Mouse (Mus musculus): ENCODE measurements at regions not wholly inside any gene's neighbourhood (a gene's known extent, or its start where the extent isn't known, plus 50 kb on each side); places are given as distances from the start of the nearest gene placed in this dataset.

GRCm38 (mm10) chr4:28523343-28523742, 289.6 kb upstream of the Epha7 start:
- 73% methylated on average over 8 of the region's 8 CpGs for WGBS
- ATAC-seq (ENCODE audit: borderline replicate concordance, extremely low read depth, low FRiP score, low TSS enrichment), result no peak

DNA sequence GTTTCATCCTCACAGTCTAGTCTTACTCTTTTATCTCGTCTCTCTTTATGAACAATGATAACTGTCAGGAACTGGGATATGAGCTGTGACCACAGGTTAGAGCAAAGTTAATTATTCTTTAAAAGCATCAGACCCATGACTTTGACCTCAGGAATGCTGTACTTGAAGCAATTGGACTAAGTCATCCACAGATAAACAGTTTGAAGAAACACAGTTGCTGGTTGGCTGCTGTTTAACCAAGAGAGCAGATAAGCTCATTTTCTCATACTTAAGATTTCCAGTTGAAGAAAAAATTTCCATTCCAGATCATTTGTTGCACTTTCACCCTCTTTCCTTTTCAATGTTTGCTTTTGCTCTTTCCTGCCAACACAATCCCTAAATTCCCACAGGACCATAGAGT, 270.7 kb upstream of the Epha7 start:
- no peaks in the 10 kb centered on the region for H3K36me3 ChIP-seq
- 0 out of 2 replicates have a peak overlapping the region, but pooled peaks have one; percentile 10 for H3K27ac ChIP-seq
- no peak overlapping the region for H3K9ac ChIP-seq
- 0% methylated on average over 1 of the region's 1 CpGs for WGBS
- H3K9me3 ChIP-seq, result no peaks in the 10 kb centered on the region
- H3K4me2 ChIP-seq, result no peak overlapping the region
- H3K27me3 ChIP-seq, result no peaks in the 10 kb centered on the region
- H3K4me3 ChIP-seq, result no peak overlapping the region
- peak; percentile 31; the same call in 1 of the 2 replicates for ATAC-seq (ENCODE audit: borderline replicate concordance, extremely low read depth, low FRiP score, low TSS enrichment)
- 0 out of 2 replicates have a peak, but pooled peaks cover 4% of the 10 kb centered on the region for H3K4me1 ChIP-seq

More at GRCm38 (mm10) chr4:28523343-28523742, 289.6 kb upstream of the Epha7 start:
- Histone ChIP-seq H3K27ac (no peak overlapping the region), H3K4me2 (no peak overlapping the region), H3K27me3 (no peaks in the 10 kb centered on the region), H3K4me1 (no peaks in the 10 kb centered on the region), H3K9me3 (no peaks in the 10 kb centered on the region), H3K36me3 (no peaks in the 10 kb centered on the region), H3K9ac (no peak overlapping the region), H3K4me3 (no peak overlapping the region)

- H3K9ac ChIP-seq, result no peak overlapping the region
- H3K27ac ChIP-seq, result 0 out of 2 replicates have a peak overlapping the region, but pooled peaks have one; percentile 15
- H3K4me3 ChIP-seq, result no peak overlapping the region
- H3K27me3 ChIP-seq, result no peaks in the 10 kb centered on the region
- H3K36me3 ChIP-seq, result no peaks in the 10 kb centered on the region
- H3K4me1 ChIP-seq, result 0 out of 2 replicates have a peak, but pooled peaks cover 4% of the 10 kb centered on the region
- H3K9me3 ChIP-seq, result no peaks in the 10 kb centered on the region
- 62% methylated on average over 1 of the region's 1 CpGs for WGBS
- no peak for ATAC-seq (ENCODE audit: borderline replicate concordance, extremely low read depth, low FRiP score, low TSS enrichment)
- no peak overlapping the region for H3K4me2 ChIP-seq
These were observed 270.1 kb upstream of the Epha7 start for GRCm38 (mm10) chr4:28542696-28543328.

GRCm38 (mm10) chr4:28548231-28548836, 264.6 kb upstream of the Epha7 start:
- ATAC-seq (ENCODE audit: borderline replicate concordance, extremely low read depth, low FRiP score, low TSS enrichment), result no peak

GRCm38 (mm10) chr4:28571092-28571770, 241.7 kb upstream of the Epha7 start:
- WGBS, result 46% methylated on average over 4 of the region's 4 CpGs

More at GRCm38 (mm10) chr4:28548231-28548836, 264.6 kb upstream of the Epha7 start:
- H3K9ac ChIP-seq, result no peak overlapping the region
- H3K27me3 ChIP-seq, result no peaks in the 10 kb centered on the region
- no peaks in the 10 kb centered on the region for H3K9me3 ChIP-seq
- no peak overlapping the region for H3K27ac ChIP-seq
- H3K36me3 ChIP-seq, result no peaks in the 10 kb centered on the region
- no peaks in the 10 kb centered on the region for H3K4me1 ChIP-seq
- H3K4me3 ChIP-seq, result no peak overlapping the region
- no peak overlapping the region for H3K4me2 ChIP-seq
- WGBS, result 29% methylated on average over 6 of the region's 6 CpGs

DNA sequence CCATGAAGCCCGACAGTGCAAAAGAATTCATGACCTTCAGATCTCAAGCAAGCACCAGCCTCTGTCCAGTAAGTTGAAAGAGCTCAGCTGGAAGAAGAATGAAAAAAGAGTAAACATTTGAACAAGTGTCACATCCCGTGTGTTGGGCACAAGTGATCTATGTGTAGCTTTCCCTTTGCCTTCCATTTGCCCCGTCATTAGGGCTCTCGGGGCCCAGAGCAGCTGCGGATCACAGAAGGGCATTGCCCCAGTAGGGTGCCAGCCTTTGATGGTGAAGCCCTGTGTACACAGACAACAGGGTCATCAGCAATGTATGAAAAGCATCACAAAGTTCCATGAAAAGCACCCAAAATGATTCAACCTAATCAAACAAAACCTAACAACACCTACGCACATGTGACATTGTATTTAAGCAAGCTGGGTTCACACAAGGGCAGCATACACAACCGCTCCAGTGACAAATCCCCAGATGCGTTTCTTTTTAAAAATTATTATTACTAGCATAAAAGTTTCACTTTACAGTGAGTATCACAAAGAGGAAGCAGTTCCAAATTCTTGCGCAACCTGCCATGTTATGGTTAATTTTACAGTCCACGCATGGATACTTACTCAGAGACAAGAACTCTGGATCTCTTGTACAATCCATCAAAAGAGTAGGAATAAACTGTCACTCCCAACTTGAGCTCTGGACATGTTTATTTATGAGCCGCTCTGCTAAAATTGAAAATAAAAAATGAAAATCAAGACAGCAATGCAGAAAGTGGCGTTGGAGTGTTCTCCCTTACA, 224.0 kb upstream of the Epha7 start:
- no peaks in the 10 kb centered on the region for H3K27me3 ChIP-seq
- H3K9ac ChIP-seq, result no peak overlapping the region
- ATAC-seq (ENCODE audit: borderline replicate concordance, extremely low read depth, low FRiP score, low TSS enrichment), result no peak
- no peak overlapping the region for H3K4me3 ChIP-seq
- no peaks in the 10 kb centered on the region for H3K9me3 ChIP-seq
- WGBS, result 43% methylated on average over 12 of the region's 12 CpGs
- H3K4me1 ChIP-seq, result 0 out of 2 replicates have a peak, but pooled peaks cover 3% of the 10 kb centered on the region
- H3K4me2 ChIP-seq, result no peak overlapping the region
- no peak overlapping the region for H3K27ac ChIP-seq
- H3K36me3 ChIP-seq, result no peaks in the 10 kb centered on the region

More at GRCm38 (mm10) chr4:28571092-28571770, 241.7 kb upstream of the Epha7 start:
- Histone ChIP-seq H3K4me2 (no peak overlapping the region), H3K4me3 (no peak overlapping the region), H3K27ac (no peak overlapping the region), H3K4me1 (no peaks in the 10 kb centered on the region), H3K27me3 (no peaks in the 10 kb centered on the region), H3K9ac (no peak overlapping the region), H3K36me3 (no peaks in the 10 kb centered on the region), H3K9me3 (no peaks in the 10 kb centered on the region)
- peak; percentile 31; the same call in 1 of the 2 replicates for ATAC-seq (ENCODE audit: borderline replicate concordance, extremely low read depth, low FRiP score, low TSS enrichment)
